Mouse (Mus musculus): Measurements from ENCODE around the gene Dchs2. TPM values are rescaled to one million over a fixed set of nuclear protein-coding genes. Genes with fewer than 3 reads are reported as not detected.

Dchs2 gene
- polyA plus RNA-seq, 2 experiments: under 0.01 TPM; not detected in 1

- DNase-seq (ENCODE audit: low read depth in 3 of 3, low spot score in 3 of 3) (no peak), ATAC-seq (ENCODE audit: insufficient read depth) (no peak)
- Histone ChIP-seq H3K4me1 (replicated peaks; ENCODE audit: control insufficient read depth in 2 of 2, insufficient read depth in 2 of 2, low read length in 1 of 2) (no peaks in the 10 kb centered on the region; a peak in 1 of 4 replicates), H3K9ac (replicated peaks) (no peak overlapping the region), H3K36me3 (replicated peaks; ENCODE audit: control insufficient read depth, insufficient read depth, low read depth) (no peaks in the 10 kb centered on the region), H3K27me3 (ENCODE audit: control insufficient read depth, insufficient read depth, low read length) (no peaks in the 10 kb centered on the region), H3K27ac (no peak overlapping the region), H3K4me2 (ENCODE audit: low read depth) (no peak overlapping the region), H3K9me3 (ENCODE audit: control insufficient read depth, low read length) (no peaks in the 10 kb centered on the region), H3K4me3 (ENCODE audit: insufficient read depth in 1 of 2, low read depth in 2 of 2, low read length in 2 of 2) (no peak overlapping the region)
- TF ChIP-seq EP300 (IDR thresholded peaks at IDR 0.05; ENCODE audit: low read depth) (no peak), CTCF (IDR thresholded peaks at IDR 0.05; ENCODE audit: low read depth) (no peak)
- 63% methylated on average over 2 of the region's 2 CpGs for WGBS (ENCODE audit: insufficient replicate concordance)
These were observed 102.6 kb downstream of the Dchs2 start for GRCm38 (mm10) chr3:83230326-83230725.

DNA sequence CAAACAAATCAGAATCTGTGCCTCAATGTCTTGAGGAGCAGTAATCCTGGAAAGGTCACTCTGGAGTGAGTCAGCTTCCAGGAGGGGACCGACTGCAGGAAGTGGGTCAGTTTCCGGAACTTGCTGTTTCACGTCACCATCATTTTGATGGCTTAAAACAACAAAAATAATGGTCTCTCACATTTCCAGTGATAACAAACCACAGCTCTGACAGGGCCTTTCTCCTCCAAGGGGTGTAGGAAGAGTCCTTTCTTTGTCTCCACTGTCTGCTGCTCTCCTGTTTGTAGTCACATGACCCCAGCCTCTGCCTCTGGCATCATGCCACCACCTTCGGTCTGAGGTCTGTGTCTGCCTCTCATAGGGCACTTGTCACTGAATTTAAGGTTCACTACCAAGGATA lies 106.7 kb downstream of the Dchs2 start:
- H3K4me2 ChIP-seq (ENCODE audit: low read depth): no peak overlapping the region
- 23% methylated on average over 4 of the region's 4 CpGs for WGBS (ENCODE audit: insufficient replicate concordance)
- no peak for ATAC-seq (ENCODE audit: insufficient read depth)
- H3K4me3 ChIP-seq (ENCODE audit: insufficient read depth in 1 of 2, low read depth in 2 of 2, low read length in 2 of 2): no peak overlapping the region
- no peaks in the 10 kb centered on the region for H3K27me3 ChIP-seq (ENCODE audit: control insufficient read depth, insufficient read depth, low read length)
- no peaks in the 10 kb centered on the region; a peak in 1 of 4 replicates for H3K4me1 ChIP-seq (replicated peaks; ENCODE audit: control insufficient read depth in 2 of 2, insufficient read depth in 2 of 2, low read length in 1 of 2)
- no peak overlapping the region for H3K27ac ChIP-seq
- no peaks in the 10 kb centered on the region for H3K9me3 ChIP-seq (ENCODE audit: control insufficient read depth, low read length)
- DNase-seq (ENCODE audit: low read depth in 3 of 3, low spot score in 3 of 3): no peak
- no peak overlapping the region for H3K9ac ChIP-seq (replicated peaks)
- H3K36me3 ChIP-seq (replicated peaks; ENCODE audit: control insufficient read depth, insufficient read depth, low read depth): no peaks in the 10 kb centered on the region
- TF ChIP-seq CTCF (IDR thresholded peaks at IDR 0.05; ENCODE audit: low read depth): no peak
- no peak for TF ChIP-seq EP300 (IDR thresholded peaks at IDR 0.05; ENCODE audit: low read depth)

GRCm38 (mm10) chr3:83235061-83235460 lies 107.3 kb downstream of the Dchs2 start:
- DNase-seq (ENCODE audit: low read depth in 3 of 3, low spot score in 3 of 3): no peak
- Histone ChIP-seq H3K36me3 (replicated peaks; ENCODE audit: control insufficient read depth, insufficient read depth, low read depth) (no peaks in the 10 kb centered on the region), H3K4me1 (replicated peaks; ENCODE audit: control insufficient read depth in 2 of 2, insufficient read depth in 2 of 2, low read length in 1 of 2) (no peaks in the 10 kb centered on the region; a peak in 1 of 4 replicates), H3K9ac (replicated peaks) (no peak overlapping the region), H3K4me2 (ENCODE audit: low read depth) (no peak overlapping the region), H3K4me3 (ENCODE audit: insufficient read depth in 1 of 2, low read depth in 2 of 2, low read length in 2 of 2) (no peak overlapping the region), H3K9me3 (ENCODE audit: control insufficient read depth, low read length) (no peaks in the 10 kb centered on the region), H3K27me3 (ENCODE audit: control insufficient read depth, insufficient read depth, low read length) (no peaks in the 10 kb centered on the region), H3K27ac (no peak overlapping the region)
- ATAC-seq (ENCODE audit: insufficient read depth): no peak
- no peak for TF ChIP-seq EP300 (IDR thresholded peaks at IDR 0.05; ENCODE audit: low read depth)
- no peak for TF ChIP-seq CTCF (IDR thresholded peaks at IDR 0.05; ENCODE audit: low read depth)
- 57% methylated on average over 5 of the region's 5 CpGs for WGBS (ENCODE audit: insufficient replicate concordance)

- WGBS (ENCODE audit: insufficient replicate concordance): 54% methylated on average over 5 of the region's 5 CpGs
These were observed 118.8 kb downstream of the Dchs2 start for GRCm38 (mm10) chr3:83246536-83246935.

DNA sequence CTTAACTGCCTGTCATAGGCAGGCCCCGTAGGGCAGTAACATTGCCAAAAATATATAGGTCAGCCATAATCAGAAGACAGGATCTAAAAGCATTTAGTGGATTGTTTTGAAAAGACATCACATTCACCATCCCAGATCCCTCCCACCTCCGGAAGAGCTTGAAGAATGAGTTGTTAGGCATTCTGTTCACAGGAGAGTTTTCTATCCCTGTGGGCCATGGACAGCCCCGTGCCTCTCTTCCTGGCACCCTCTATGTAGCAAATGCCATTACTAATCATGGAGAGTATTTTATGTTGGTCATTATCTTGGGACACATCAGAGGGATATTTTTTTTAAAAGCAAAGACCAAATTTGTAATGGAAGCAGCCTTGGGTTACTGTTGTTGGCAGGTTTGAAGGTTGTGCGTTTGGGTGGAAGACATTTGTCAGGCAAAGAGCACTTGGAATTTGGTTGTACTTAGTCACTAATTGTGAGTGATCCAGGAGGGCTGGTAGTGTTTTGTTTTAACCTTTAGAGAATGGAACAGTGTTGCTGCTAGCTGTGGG lies 122.3 kb downstream of the Dchs2 start:
- Histone ChIP-seq H3K9me3 (ENCODE audit: control insufficient read depth, low read length) (no peaks in the 10 kb centered on the region), H3K9ac (replicated peaks) (no peak overlapping the region), H3K4me3 (ENCODE audit: insufficient read depth in 1 of 2, low read depth in 2 of 2, low read length in 2 of 2) (no peak overlapping the region), H3K27me3 (ENCODE audit: control insufficient read depth, insufficient read depth, low read length) (no peaks in the 10 kb centered on the region), H3K4me2 (ENCODE audit: low read depth) (no peak overlapping the region), H3K27ac (no peak overlapping the region), H3K4me1 (replicated peaks; ENCODE audit: control insufficient read depth in 2 of 2, insufficient read depth in 2 of 2, low read length in 1 of 2) (no peaks in the 10 kb centered on the region), H3K36me3 (replicated peaks; ENCODE audit: control insufficient read depth, insufficient read depth, low read depth) (no peaks in the 10 kb centered on the region)
- WGBS (ENCODE audit: insufficient replicate concordance): 62% methylated on average over 4 of the region's 4 CpGs
- no peak for DNase-seq (ENCODE audit: low read depth in 3 of 3, low spot score in 3 of 3)
- TF ChIP-seq CTCF (IDR thresholded peaks at IDR 0.05; ENCODE audit: low read depth) (no peak), EP300 (IDR thresholded peaks at IDR 0.05; ENCODE audit: low read depth) (no peak)
- ATAC-seq (ENCODE audit: insufficient read depth): no peak

More at GRCm38 (mm10) chr3:83246536-83246935, 118.8 kb downstream of the Dchs2 start:
- H3K36me3 ChIP-seq (replicated peaks; ENCODE audit: control insufficient read depth, insufficient read depth, low read depth): no peaks in the 10 kb centered on the region
- ATAC-seq (ENCODE audit: insufficient read depth): no peak
- H3K4me3 ChIP-seq (ENCODE audit: insufficient read depth in 1 of 2, low read depth in 2 of 2, low read length in 2 of 2): no peak overlapping the region
- H3K27me3 ChIP-seq (ENCODE audit: control insufficient read depth, insufficient read depth, low read length): no peaks in the 10 kb centered on the region
- H3K27ac ChIP-seq: no peak overlapping the region
- H3K9ac ChIP-seq (replicated peaks): no peak overlapping the region
- no peaks in the 10 kb centered on the region for H3K9me3 ChIP-seq (ENCODE audit: control insufficient read depth, low read length)
- TF ChIP-seq EP300 (IDR thresholded peaks at IDR 0.05; ENCODE audit: low read depth) (no peak), CTCF (IDR thresholded peaks at IDR 0.05; ENCODE audit: low read depth) (no peak)
- DNase-seq (ENCODE audit: low read depth in 3 of 3, low spot score in 3 of 3): no peak
- H3K4me1 ChIP-seq (replicated peaks; ENCODE audit: control insufficient read depth in 2 of 2, insufficient read depth in 2 of 2, low read length in 1 of 2): no peaks in the 10 kb centered on the region
- no peak overlapping the region for H3K4me2 ChIP-seq (ENCODE audit: low read depth)

Data from liver, embryonic 14.5 days (tissue).